Mouse (Mus musculus) macrophage (primary cell): ENCODE results near the gene Ctc1. TPM values are rescaled to one million over a fixed set of nuclear protein-coding genes. Genes with fewer than 3 reads are reported as not detected.
A peak's percentile ranks its signal among the peaks of the same experiment; 100 is the strongest.
"Not testable (repeated sequence)": the region's sequence is repeated elsewhere in the genome, so short reads cannot be mapped to it uniquely, and the experiment has no call there.

Experiments
- H3K27ac ChIP-seq: fragments of 350-480 bp; formaldehyde crosslinking; 2 replicates; pipeline ENCODE4 v1.9.0; 2021
- H3K36me3 ChIP-seq: fragments of 350-480 bp; formaldehyde crosslinking; 2 replicates; pipeline ENCODE4 v1.9.0; 2021; ENCODE audit errors: inconsistent target
- H3K4me3 ChIP-seq: fragments of 350-480 bp; formaldehyde crosslinking; 2 replicates; pipeline ENCODE4 v1.9.0; 2021; ENCODE audit errors: inconsistent target
- H3K79me2 ChIP-seq: fragments of 350-480 bp; formaldehyde crosslinking; 2 replicates; pipeline ENCODE4 v1.9.0; 2021; ENCODE audit errors: inconsistent target
- WGBS: methylation state at CpG from one replicate; pipeline ENCODE4 v1.1.7; 2026; ENCODE audit warnings: inconsistent platforms; ENCODE audit not compliant: missing documents; 5-methylcytosine and 5-hydroxymethylcytosine counted together
- polyA plus RNA-seq: library from polyadenylated mRNA; stranded (reverse); fragments of 250-400 nt; gene quantifications from 3 replicates; pipeline ENCODE4 v1.2.4, GENCODE M21; 2018; ENCODE audit warnings: inconsistent platforms

The Ctc1 gene
- polyA plus RNA-seq, 1 experiment from 2014 or later: 28.9 TPM

DNA sequence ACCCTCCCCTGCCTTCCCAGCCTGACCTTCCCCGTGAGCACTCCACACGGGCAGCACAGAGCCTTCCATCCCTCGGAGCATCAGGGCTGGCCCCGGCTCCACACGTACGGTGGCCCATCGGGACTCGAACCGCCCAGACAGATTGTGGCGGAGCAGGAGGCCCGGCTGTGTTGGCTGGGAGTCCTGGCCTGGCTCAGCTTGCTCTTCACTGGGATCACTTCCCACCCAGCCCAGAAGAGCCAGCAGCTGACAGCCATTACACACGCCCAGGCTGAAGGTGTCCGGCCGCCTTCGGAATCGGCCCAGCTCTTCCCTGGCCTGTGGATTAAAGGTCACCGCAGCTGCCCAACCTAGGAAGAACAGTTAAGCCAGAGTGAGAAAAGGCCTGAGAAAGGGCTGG, 27.4 kb upstream of the Ctc1 start:
- Histone ChIP-seq H3K79me2 (no peaks in the 10 kb centered on the region), H3K27ac (no peak overlapping the region), H3K36me3 (peaks cover 6% of the 10 kb centered on the region; the same call in 1 of the 2 replicates), H3K4me3 (no peak overlapping the region)
- WGBS: 95% methylated on average over 17 of the region's 17 CpGs

DNA sequence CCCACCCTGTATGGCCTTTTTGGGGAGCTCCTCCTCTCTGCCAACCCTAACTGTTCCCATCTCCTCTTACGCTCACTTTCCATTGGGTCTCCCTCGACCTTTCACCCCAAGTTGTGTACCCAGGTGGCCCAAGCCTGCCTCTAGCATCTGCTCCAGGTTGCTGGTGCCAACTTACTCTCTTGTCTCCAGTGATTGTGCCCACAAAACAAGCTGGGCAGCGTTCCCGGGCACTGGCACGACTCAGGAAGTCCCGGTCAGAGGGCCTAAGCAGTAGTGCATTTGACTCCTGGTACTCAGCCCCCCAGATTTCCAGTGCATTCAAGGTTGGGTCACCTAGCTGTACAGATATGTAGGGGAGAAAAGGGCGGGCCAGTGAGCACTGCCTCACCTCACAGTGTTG, 22.6 kb upstream of the Ctc1 start:
- H3K27ac ChIP-seq: no peak overlapping the region

DNA sequence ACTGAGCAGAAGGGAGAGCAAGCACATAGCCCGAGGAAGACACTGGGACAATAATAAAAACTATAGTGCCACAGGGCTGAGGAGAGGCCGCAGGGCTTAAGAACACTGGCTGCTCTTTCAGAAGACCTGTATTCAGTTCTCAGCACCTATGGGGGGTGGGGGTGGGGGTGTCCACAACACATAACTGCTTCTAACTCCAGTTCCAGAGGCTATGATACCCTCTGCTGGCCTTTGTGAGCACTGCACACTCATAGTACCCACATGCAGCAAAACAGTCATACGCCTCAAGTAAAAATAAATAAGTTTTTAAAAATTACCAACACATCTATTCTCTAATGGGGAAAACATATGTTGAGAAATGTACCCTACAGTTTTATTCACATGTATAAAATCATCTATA, 21.3 kb upstream of the Ctc1 start:
- H3K4me3 ChIP-seq: no peak overlapping the region
- no peak overlapping the region for H3K27ac ChIP-seq
- peaks cover 27% of the 10 kb centered on the region; the same call in 1 of the 2 replicates for H3K36me3 ChIP-seq
- H3K79me2 ChIP-seq: no peaks in the 10 kb centered on the region
- WGBS: 96% methylated on average over 3 of the region's 3 CpGs

More for the DNA sequence above, 22.6 kb upstream of the Ctc1 start:
- no peak overlapping the region for H3K4me3 ChIP-seq
- no peaks in the 10 kb centered on the region for H3K79me2 ChIP-seq
- 94% methylated on average over 7 of the region's 7 CpGs for WGBS
- peaks cover 22% of the 10 kb centered on the region; the same call in 1 of the 2 replicates for H3K36me3 ChIP-seq

DNA sequence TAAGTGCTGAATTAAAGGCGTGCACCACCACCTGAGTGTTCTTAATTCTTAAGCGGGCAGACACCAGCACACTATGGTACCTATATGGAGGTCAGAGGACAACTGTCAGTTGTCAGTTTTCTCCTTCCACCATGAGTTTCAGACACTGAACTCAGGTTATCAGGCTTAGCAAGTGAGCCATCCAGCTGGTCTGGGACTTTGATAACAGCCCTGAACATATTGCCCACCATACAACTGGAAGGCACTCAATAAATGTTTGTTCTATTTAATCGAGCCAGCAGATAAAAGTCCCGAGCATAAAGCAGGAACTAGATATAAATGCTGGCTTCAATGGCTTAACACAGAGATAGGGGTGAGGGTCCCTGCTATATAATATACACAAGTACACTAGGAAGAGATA, 18.6 kb upstream of the Ctc1 start:
- H3K79me2 ChIP-seq: no peaks in the 10 kb centered on the region
- no peak overlapping the region for H3K27ac ChIP-seq
- peaks cover 48% of the 10 kb centered on the region; the same call in 1 of the 2 replicates for H3K36me3 ChIP-seq
- no peak overlapping the region for H3K4me3 ChIP-seq
- WGBS: 95% methylated on average over 4 of the region's 4 CpGs

DNA sequence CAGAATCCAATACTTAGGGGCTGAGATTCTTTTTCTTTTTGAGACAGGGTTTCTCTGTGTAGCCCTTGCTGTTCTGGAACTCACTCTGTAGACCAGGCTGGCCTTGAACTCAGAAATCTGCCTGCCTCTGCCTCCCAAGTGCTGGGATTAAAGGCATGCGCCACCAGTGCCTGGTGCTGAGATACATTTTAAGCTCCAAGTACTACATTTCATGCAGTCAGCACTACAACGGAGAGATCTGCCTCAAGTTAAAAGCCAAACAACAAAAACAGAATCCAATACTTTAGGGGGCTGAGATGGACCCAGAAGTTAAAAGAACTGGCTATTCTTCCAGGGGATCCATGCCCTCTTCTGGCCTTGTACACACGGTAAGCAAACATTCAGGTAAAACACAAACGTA, 12.9 kb upstream of the Ctc1 start:
- WGBS: 93% methylated on average over 4 of the region's 4 CpGs
- peaks cover 24% of the 10 kb centered on the region for H3K79me2 ChIP-seq
- peaks cover 25% of the 10 kb centered on the region; the same call in 1 of the 2 replicates for H3K36me3 ChIP-seq
- H3K4me3 ChIP-seq, H3K27ac ChIP-seq: not testable (repeated sequence)

DNA sequence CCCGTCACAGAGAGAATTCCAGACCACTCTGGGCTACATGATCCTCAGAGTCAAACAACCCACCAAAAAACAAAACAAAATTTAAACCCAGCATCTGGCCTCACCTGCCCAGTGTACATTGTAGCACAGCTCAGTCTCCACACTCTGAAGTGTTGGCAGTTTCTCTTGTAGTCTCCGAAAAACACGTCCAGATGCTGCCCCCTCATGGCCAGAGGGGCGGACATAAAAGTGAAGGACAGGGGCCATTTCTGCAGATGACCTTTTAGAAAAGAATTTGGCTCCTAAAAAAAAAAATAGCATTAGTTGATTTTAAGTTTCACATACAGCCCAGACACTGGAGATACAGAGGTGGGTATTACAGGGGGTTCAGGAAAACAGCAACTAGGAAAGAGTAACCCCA, 12.1 kb upstream of the Ctc1 start:
- Histone ChIP-seq H3K27ac (no peak overlapping the region), H3K79me2 (peaks cover 28% of the 10 kb centered on the region), H3K36me3 (peaks cover 23% of the 10 kb centered on the region; the same call in 1 of the 2 replicates), H3K4me3 (no peak overlapping the region)
- WGBS: 70% methylated on average over 4 of the region's 4 CpGs

DNA sequence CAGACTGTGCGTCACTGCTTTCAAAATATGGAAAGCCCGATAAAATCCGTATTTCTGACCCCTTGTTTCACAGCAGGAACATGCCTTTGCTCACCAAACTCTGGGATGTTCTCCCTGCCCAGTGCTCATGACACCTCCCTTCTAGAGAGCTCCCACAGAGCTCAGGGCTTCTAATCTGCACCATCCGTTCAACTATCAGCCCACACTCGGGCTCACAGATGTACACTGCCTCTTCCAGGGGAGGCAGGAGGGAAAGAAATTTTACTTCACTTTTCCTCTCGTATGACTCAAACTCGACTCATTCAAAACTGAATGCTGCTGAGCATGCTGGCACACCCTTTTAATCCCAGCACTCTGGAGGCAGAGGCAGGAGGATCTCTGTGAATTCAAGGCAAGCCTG, 10.5 kb upstream of the Ctc1 start:
- H3K36me3 ChIP-seq: peaks cover 15% of the 10 kb centered on the region; the same call in 1 of the 2 replicates
- 87% methylated on average over 7 of the region's 7 CpGs for WGBS
- no peak overlapping the region for H3K27ac ChIP-seq
- no peak overlapping the region for H3K4me3 ChIP-seq
- peaks cover 28% of the 10 kb centered on the region for H3K79me2 ChIP-seq

DNA sequence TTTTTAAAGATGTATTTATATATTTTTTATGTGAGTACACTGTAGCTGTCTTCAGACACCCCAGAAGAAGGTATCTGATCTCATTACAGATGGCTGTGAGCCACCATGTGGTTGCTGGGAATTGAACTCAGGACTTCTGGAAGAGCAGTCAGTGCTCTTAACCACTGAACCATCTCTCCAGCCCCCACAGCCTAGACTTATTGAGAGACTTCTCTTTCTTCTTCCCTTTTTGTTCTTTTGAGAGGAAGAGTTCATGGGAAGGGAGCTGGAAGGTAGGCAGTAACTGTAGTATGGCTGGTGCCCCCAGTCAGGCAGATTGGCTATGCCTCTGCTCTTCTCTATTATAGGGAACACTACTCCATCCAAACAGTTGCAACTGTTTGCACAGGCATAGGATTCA, 9.1 kb upstream of the Ctc1 start:
- not testable (repeated sequence) for H3K4me3 ChIP-seq, H3K27ac ChIP-seq, H3K36me3 ChIP-seq
- H3K79me2 ChIP-seq: peaks cover 40% of the 10 kb centered on the region

DNA sequence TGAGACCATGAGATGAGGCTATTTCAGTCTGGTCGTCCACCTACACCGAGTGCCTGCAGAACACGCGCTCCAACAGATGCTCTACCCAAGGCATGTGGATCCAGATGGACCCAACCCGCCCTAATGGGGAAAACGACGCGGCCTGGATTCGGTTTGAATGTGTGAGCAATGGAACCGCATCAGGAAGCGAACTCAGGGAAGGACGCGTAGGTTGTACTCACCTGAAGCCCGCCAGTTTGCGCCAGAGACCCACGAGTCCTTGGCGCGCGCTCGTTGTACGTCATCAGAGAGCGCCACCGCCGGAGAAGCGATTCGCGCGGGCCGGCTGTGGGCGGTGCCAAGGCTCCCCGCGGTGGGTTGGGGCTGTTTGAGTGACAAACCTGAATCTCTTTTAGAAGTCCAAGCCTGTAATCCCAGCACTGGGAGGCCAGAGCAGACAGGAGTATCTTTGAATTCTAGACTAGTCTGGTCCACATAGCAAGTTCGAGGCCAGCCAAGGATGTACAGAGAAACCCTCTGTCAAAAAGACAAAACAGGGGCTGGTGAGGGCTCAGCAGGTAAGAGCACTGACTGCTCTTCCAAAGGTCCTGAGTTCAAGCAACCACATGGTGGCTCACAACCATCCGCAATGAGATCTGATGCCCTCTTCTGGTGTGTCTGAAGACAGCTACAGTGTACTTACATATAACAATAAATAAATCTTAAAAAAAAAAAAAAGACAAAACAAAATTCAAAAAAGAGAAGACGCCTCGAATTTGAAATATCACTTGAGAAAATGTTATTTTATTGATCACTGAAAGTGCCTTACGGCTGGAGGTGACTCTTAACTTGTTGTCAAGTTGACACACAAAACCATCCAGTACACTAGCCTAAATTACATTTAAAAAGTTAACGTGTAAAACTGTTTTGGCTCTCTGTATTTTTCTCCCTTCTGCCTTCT, 7.3 kb upstream of the Ctc1 start, which contains the start of gene Pfas:
Gene Pfas, minus strand, starts transcription at position 279 of the 940 bp plus-strand sequence.
- H3K79me2 ChIP-seq: peaks cover 40% of the 10 kb centered on the region
- H3K4me3 ChIP-seq: peak within 1 kb of the TSS; percentile 85
- 10% methylated on average over 38 of the region's 38 CpGs for WGBS
- no peaks in the 10 kb centered on the region for H3K36me3 ChIP-seq
- no peak within 1 kb of the TSS for H3K27ac ChIP-seq

DNA sequence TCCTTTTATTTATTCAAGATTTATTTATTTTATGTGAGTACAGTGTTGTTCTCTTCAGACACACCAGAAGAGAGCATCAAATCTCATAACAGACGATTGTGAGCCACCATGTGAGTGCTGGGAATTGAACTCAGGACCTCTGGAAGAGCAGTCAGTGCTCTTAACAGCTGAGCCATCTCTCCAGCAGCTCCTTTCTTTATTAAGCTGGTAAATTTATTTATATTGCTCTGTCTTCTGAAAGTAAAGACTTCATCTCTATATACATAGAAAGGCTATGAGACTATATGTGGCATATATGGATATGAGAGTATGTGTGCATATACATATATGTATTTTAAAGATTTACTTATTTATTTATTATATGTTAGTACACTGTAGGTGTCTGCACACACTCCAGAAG, 6.2 kb upstream of the Ctc1 start:
- H3K27ac ChIP-seq: no peak overlapping the region
- no peaks in the 10 kb centered on the region for H3K36me3 ChIP-seq
- H3K79me2 ChIP-seq: peaks cover 40% of the 10 kb centered on the region
- 88% methylated on average over 1 of the region's 1 CpGs for WGBS
- no peak overlapping the region for H3K4me3 ChIP-seq

DNA sequence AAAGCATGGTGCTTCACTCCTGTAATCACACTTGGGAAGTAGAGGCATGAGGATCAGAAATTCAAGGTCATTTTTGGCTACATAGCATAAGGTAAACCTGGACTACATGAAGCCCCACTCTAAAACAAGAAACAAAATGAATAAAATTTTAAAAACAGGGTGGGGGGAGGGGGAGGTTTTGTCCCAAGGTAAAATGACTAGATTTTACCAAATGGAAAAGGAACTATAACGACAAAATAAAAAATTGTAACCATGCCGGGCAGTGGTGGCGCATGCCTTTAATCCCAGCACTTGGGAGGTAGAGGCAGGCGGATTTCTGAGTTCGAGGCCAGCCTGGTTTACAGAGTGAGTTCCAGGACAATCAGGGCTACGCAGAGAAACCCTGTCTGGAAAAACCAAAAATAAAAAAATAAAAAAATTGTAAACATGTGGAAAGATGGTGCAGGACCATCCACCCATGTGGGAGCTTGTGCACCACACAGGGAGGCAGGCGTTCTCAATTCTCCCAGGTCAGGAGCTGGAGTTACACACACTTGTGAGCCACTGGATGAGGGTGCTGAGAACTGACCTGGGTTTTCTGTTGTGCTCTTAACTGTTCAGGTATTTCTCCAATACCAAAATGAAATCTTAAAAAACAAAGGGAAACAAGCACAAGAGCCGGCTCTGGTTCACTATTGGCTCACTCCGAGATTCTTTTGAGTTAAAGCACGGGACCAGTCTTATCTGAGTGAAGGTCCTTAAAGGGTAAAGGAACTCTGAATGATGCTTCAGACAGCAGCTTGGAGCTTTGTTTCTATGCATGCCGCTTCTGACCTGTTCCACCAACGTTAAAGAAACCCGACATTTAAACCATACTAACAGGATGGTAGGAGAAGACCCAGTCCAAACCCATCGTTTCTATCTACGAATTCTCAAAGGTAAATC, 5.0 kb upstream of the Ctc1 start:
- Histone ChIP-seq H3K4me3 (no peak overlapping the region), H3K36me3 (no peaks in the 10 kb centered on the region), H3K79me2 (peaks cover 37% of the 10 kb centered on the region), H3K27ac (no peak overlapping the region)
- WGBS: 89% methylated on average over 15 of the region's 15 CpGs

DNA sequence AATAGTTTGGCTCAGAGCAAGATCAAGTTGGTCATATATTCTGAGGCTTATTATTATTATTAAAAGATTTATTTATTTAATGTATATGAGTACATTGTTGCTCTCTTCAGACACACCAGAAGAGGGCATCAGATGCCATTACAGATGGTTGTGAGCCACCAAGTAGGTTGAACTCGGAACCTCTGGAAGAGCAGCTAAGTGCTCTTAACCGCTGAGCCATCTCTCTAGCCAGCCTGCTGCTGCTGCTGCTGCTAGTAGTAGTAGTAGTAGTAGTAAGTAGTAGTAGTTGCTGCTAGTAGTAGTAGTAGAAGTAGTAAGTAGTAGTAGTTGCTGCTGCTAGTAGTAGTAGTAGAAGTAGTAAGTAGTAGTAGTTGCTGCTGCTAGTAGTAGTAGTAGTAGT, 4.3 kb upstream of the Ctc1 start:
- peak overlapping the region; percentile 64 for H3K4me3 ChIP-seq
- peak overlapping the region; percentile 57 for H3K27ac ChIP-seq
- H3K36me3 ChIP-seq: not testable (repeated sequence)
- H3K79me2 ChIP-seq: peaks cover 33% of the 10 kb centered on the region
- 43% methylated on average over 2 of the region's 2 CpGs for WGBS

DNA sequence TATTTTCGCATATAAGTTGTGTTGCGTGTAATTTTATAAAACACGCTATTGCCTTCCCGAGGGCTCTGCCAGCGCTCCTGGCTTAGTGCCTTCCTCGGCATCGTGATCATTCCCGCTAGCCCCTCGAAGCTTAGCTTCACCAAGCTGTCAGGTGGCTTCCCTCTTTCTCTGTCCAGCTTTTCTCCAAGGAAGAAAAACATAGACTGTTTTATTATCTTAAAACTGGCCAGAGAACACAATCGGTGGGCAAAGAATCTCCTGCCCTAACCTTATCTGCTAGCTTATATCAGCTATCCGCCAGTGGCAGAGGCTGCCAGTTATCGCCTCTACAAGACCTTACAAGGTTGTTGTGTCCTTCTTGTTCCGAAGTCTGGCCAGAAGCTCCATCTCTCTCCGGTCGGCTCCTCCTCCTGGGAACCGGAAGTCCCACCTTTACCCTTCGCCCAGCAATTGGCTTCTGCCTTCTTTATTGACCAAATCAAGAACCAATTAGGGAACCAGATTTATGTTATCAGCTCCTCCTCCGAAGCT, 3.6 kb upstream of the Ctc1 start:
- no peaks in the 10 kb centered on the region for H3K36me3 ChIP-seq
- WGBS: 2% methylated on average over 18 of the region's 18 CpGs
- peak overlapping the region; percentile 64 for H3K4me3 ChIP-seq
- H3K79me2 ChIP-seq: peaks cover 33% of the 10 kb centered on the region
- peak overlapping the region; percentile 57 for H3K27ac ChIP-seq

DNA sequence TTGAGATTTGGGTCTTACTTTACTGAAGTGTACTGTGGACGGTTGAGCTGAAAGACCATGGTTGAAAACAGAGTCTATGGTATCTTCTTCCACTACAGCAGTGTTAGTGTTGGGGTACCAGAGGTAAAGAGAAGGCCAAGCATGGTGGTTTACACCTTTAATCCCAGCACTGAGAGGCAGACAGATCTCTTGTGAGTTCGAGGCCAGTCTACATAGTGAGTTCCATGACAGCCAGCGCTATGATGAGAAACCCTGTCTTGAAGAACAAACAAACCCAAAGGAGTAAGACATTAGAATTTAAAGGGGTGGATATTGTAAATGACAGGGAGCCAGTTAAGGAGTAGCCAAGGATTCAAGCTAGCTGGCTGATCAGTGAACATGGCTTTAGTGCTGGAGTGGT, 1.0 kb downstream of the Ctc1 start:
- peak overlapping the region; percentile 70 for H3K27ac ChIP-seq
- WGBS: 72% methylated on average over 3 of the region's 3 CpGs
- H3K4me3 ChIP-seq: peak overlapping the region; percentile 84
- H3K79me2 ChIP-seq: peaks cover 23% of the 10 kb centered on the region
- no peaks in the 10 kb centered on the region for H3K36me3 ChIP-seq
